Mouse (Mus musculus): ENCODE measurements around the gene Rnf186. TPM values are rescaled to one million over a fixed set of nuclear protein-coding genes. Genes with fewer than 3 reads are reported as not detected.
"Not testable (repeated sequence)": the region's sequence is repeated elsewhere in the genome, so short reads cannot be mapped to it uniquely, and the experiment has no call there.

Rnf186 gene
- polyA plus RNA-seq, 2 experiments = not detected

DNA sequence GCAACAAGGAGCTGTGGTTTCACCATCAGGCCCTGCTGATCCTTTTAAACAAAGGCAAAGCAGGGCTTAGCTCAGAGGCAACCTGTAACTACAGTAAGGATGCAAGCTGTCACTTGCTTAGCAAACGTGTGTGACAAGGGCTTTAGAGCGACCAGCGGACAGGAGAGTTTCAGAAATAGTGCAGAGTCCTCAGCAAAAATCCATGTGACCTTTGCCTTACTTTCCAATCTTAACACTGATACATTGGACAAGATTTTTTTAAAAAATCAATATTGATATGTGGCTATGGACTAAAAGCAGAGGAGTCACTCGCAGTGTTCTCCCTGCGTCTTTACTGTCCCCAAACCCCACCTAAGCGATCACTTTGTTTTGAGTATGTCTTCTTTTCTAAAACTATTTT lies 4.5 kb downstream of the Rnf186 start:
- Histone ChIP-seq H3K9me3 (ENCODE audit: control insufficient read depth, low read length) (no peaks in the 10 kb centered on the region), H3K4me3 (replicated peaks; ENCODE audit: low read length) (no peak overlapping the region), H3K4me1 (ENCODE audit: control insufficient read depth, insufficient read depth, low read length) (peaks cover 5% of the 10 kb centered on the region), H3K27me3 (ENCODE audit: control insufficient read depth, insufficient read depth, low read length) (no peaks in the 10 kb centered on the region), H3K4me2 (replicated peaks; ENCODE audit: low read depth, low read length, severe bottlenecking) (no peak overlapping the region), H3K9ac (ENCODE audit: low read depth, low read length, severe bottlenecking) (no peak overlapping the region), H3K27ac (replicated peaks; ENCODE audit: low read depth, low read length) (no peak overlapping the region), H3K36me3 (ENCODE audit: control insufficient read depth, insufficient read depth, low read length) (no peaks in the 10 kb centered on the region)
- no peak for TF ChIP-seq POLR2A (IDR thresholded peaks at IDR 0.05; ENCODE audit: borderline replicate concordance, extremely low read depth, insufficient read depth, insufficient read length)
- WGBS = 89% methylated on average over 6 of the region's 6 CpGs
- no peak for DNase-seq (ENCODE audit: low spot score)
- no peak for ATAC-seq (ENCODE audit: low FRiP score, low read depth)

DNA sequence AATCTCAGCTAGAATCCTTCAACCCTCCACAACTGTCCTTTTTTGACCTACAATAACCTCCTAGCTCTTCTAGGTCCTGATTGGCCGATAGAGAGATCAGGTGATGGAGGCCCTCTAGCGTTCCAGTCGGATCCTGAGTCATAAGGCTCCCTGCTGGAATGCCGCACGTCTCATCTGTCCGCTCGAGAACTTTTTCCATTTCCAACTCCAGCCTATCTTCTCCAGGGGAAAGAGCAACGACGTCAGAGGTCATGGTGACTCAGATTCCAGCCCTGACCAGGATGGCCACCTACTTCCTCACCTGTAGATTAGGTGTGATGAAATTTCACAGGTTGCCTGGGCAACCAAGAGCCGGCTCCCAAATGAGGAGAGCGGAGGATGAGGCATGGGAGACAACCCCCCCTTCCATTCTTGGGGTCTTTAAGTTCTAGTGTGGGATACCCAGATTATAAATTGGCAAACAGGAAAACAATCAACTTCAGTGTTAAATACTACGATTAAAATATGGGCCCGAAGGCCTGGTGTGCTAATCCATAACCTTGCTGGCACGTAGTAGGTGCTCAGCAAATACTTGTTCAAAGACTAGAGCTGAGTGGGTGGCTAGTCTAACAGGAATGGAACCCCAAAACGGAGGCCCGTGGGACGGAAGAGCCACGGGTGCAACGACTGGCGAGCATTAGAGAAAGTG lies 5.4 kb downstream of the Rnf186 start:
- no peak for TF ChIP-seq POLR2A (IDR thresholded peaks at IDR 0.05; ENCODE audit: borderline replicate concordance, extremely low read depth, insufficient read depth, insufficient read length)
- H3K9ac ChIP-seq (ENCODE audit: low read depth, low read length, severe bottlenecking) = peak overlapping the region; percentile 86
- peak; percentile 77; the same call in 1 of the 2 replicates for ATAC-seq (ENCODE audit: low FRiP score, low read depth)
- 21% methylated on average over 20 of the region's 20 CpGs for WGBS
- peaks cover 5% of the 10 kb centered on the region for H3K4me1 ChIP-seq (ENCODE audit: control insufficient read depth, insufficient read depth, low read length)
- H3K9me3 ChIP-seq (ENCODE audit: control insufficient read depth, low read length) = no peaks in the 10 kb centered on the region
- H3K4me3 ChIP-seq (replicated peaks; ENCODE audit: low read length) = peak overlapping the region; percentile 57
- H3K27me3 ChIP-seq (ENCODE audit: control insufficient read depth, insufficient read depth, low read length) = no peaks in the 10 kb centered on the region
- peak; percentile 74 for DNase-seq (ENCODE audit: low spot score)
- H3K4me2 ChIP-seq (replicated peaks; ENCODE audit: low read depth, low read length, severe bottlenecking) = peak overlapping the region; percentile 97
- H3K36me3 ChIP-seq (ENCODE audit: control insufficient read depth, insufficient read depth, low read length) = no peaks in the 10 kb centered on the region
- peak overlapping the region; percentile 63 for H3K27ac ChIP-seq (replicated peaks; ENCODE audit: low read depth, low read length)

DNA sequence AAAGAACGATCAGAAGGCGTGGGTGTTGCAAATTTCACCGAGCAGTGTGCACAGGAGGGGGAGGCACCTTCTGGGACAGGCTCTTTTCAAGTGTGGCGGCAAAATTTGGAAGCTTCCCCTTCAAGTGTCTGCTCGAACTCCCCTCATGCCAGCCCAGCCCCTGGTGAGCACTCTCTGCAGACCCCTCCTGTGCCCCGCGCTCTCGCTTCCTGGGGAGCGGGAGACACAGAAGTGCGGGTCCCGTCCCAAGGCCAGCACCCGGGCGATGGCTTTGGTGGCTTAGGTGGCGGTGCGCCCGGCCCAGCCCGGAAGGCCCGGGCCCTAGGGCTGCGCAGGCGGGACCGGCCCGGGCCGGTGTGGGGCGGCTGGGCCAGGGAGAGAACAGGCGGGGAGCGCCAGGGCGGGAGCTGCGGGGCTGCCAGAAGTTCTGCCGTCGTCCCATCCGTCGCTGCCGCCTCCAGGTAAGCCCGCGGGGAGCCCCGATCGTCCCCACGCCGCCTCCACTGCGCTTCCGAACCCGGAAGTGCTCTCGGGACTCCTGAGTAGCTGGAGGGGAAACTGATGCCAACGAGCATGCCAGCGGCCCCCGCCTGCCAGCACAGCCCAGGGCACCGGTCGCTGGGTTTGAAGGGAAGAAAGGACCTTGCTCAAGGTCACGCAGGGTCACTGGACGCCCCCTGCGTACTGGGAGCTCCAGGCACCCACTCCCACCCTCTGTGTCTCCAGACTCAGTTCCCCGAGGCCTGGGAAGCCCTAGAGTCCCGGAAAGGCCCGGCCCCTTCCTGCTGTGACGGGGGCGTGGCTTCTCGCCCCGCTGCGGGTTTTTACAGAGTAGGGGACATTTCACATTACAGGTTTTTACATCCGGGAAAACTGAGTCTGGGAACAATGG lies 6.2 kb downstream of the Rnf186 start, which contains the start of gene Tmco4:
Tmco4 (plus strand) TSS at position 62 of the 892 bp plus-strand sequence.
- H3K4me3 ChIP-seq (replicated peaks; ENCODE audit: low read length) = peak within 1 kb of the TSS; percentile 57
- WGBS = 1% methylated on average over 41 of the region's 60 CpGs
- ATAC-seq (ENCODE audit: low FRiP score, low read depth) = peak; percentile 69; the same call in 1 of the 2 replicates
- H3K9me3 ChIP-seq (ENCODE audit: control insufficient read depth, low read length) = no peaks in the 10 kb centered on the region
- peaks cover 5% of the 10 kb centered on the region for H3K4me1 ChIP-seq (ENCODE audit: control insufficient read depth, insufficient read depth, low read length)
- H3K27me3 ChIP-seq (ENCODE audit: control insufficient read depth, insufficient read depth, low read length) = no peaks in the 10 kb centered on the region
- no peak for TF ChIP-seq POLR2A (IDR thresholded peaks at IDR 0.05; ENCODE audit: borderline replicate concordance, extremely low read depth, insufficient read depth, insufficient read length)
- H3K27ac ChIP-seq (replicated peaks; ENCODE audit: low read depth, low read length) = peak within 1 kb of the TSS; percentile 63
- peak within 1 kb of the TSS; percentile 86 for H3K9ac ChIP-seq (ENCODE audit: low read depth, low read length, severe bottlenecking)
- no peaks in the 10 kb centered on the region for H3K36me3 ChIP-seq (ENCODE audit: control insufficient read depth, insufficient read depth, low read length)
- DNase-seq (ENCODE audit: low spot score) = peak; percentile 60
- H3K4me2 ChIP-seq (replicated peaks; ENCODE audit: low read depth, low read length, severe bottlenecking) = peak within 1 kb of the TSS; percentile 97

DNA sequence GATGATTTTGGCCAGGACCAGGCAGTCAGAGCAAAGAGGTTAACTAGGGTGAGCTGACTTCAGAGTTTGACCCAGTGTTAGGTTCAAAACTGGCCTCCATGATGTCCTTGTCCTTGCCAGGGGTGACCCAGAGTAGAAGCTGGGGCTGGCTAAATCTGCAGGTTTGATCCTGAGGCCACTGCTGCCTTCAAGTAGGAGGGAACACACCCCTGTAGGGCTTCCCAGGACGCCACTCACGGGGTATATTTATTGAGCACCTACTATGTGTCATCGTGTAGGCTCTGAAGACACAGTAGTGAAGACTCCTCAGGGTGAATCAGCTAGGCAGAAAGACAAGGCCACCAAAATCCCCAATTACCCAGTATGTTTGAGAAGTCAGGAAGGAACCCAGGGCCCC lies 6.8 kb downstream of the Rnf186 start:
- H3K4me3 ChIP-seq (replicated peaks; ENCODE audit: low read length) = peak overlapping the region; percentile 57
- H3K9ac ChIP-seq (ENCODE audit: low read depth, low read length, severe bottlenecking) = peak overlapping the region; percentile 86; the same call in 1 of the 2 replicates
- no peaks in the 10 kb centered on the region for H3K9me3 ChIP-seq (ENCODE audit: control insufficient read depth, low read length)
- peak overlapping the region; percentile 97 for H3K4me2 ChIP-seq (replicated peaks; ENCODE audit: low read depth, low read length, severe bottlenecking)
- H3K27me3 ChIP-seq (ENCODE audit: control insufficient read depth, insufficient read depth, low read length) = no peaks in the 10 kb centered on the region
- DNase-seq (ENCODE audit: low spot score) (no peak), ATAC-seq (ENCODE audit: low FRiP score, low read depth) (no peak)
- WGBS = 58% methylated on average over 3 of the region's 3 CpGs
- no peak overlapping the region for H3K27ac ChIP-seq (replicated peaks; ENCODE audit: low read depth, low read length)
- TF ChIP-seq POLR2A (IDR thresholded peaks at IDR 0.05; ENCODE audit: borderline replicate concordance, extremely low read depth, insufficient read depth, insufficient read length) = no peak
- H3K36me3 ChIP-seq (ENCODE audit: control insufficient read depth, insufficient read depth, low read length) = no peaks in the 10 kb centered on the region
- H3K4me1 ChIP-seq (ENCODE audit: control insufficient read depth, insufficient read depth, low read length) = peaks cover 5% of the 10 kb centered on the region

DNA sequence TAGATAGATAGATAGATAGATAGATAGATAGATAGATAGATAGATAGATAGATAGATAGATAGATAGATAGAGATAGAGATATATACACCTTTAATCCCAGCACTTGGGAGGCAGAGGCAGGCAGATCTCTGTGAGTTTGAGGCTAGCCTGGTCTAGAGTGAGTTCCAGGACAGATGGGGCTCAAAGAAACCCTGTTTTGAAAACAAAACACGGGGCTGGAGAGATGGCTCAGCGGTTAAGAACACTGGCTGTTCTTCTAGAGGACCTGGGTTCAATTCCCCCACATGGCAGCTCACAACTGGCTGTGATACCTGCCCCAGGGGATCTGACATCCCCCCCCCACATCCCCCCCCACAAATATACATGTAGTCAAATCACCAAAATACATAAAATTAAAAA lies 7.6 kb downstream of the Rnf186 start:
- not testable (repeated sequence) for H3K9ac ChIP-seq (ENCODE audit: low read depth, low read length, severe bottlenecking); H3K4me2 ChIP-seq (replicated peaks; ENCODE audit: low read depth, low read length, severe bottlenecking); H3K36me3 ChIP-seq (ENCODE audit: control insufficient read depth, insufficient read depth, low read length); H3K4me1 ChIP-seq (ENCODE audit: control insufficient read depth, insufficient read depth, low read length); ATAC-seq (ENCODE audit: low FRiP score, low read depth); H3K4me3 ChIP-seq (replicated peaks; ENCODE audit: low read length); H3K9me3 ChIP-seq (ENCODE audit: control insufficient read depth, low read length); DNase-seq (ENCODE audit: low spot score); H3K27me3 ChIP-seq (ENCODE audit: control insufficient read depth, insufficient read depth, low read length); H3K27ac ChIP-seq (replicated peaks; ENCODE audit: low read depth, low read length)
- WGBS = 78% methylated on average over 2 of the region's 2 CpGs
